Mouse (Mus musculus): Measurements from ENCODE around the gene Cybb. TPM values are rescaled to one million over a fixed set of nuclear protein-coding genes. Genes with fewer than 3 reads are reported as not detected.

Cybb gene
- 25.2 TPM for total RNA-seq (2023)

GRCm38 (mm10) chrX:9487671-9488070 is at the start of gene Cybb:
Cybb (minus strand) TSS chrX:9487771.

Other genes starting within 250 kb of the Cybb start
- gene Gm14862, start 230.9 kb downstream of the Cybb start, total RNA-seq (2023), result not detected
- gene Xk, start 215.0 kb downstream of the Cybb start, total RNA-seq (2023), result 1.1 TPM
- not detected for gene H2al1m, start 204.0 kb downstream of the Cybb start, total RNA-seq (2023)
- not detected for gene H2al1k, start 137.1 kb downstream of the Cybb start, total RNA-seq (2023)
- not detected for gene H2al1o, start 84.6 kb upstream of the Cybb start, total RNA-seq (2023)
- 15.5 TPM for gene Dynlt3, start 175.2 kb upstream of the Cybb start, total RNA-seq (2023)

Data from CD4-positive naive resting alpha-beta T cell, adult 57 days (primary cell).